8 mouse cellular contexts compared by ENCODE assay signal in the genomic region with DNA sequence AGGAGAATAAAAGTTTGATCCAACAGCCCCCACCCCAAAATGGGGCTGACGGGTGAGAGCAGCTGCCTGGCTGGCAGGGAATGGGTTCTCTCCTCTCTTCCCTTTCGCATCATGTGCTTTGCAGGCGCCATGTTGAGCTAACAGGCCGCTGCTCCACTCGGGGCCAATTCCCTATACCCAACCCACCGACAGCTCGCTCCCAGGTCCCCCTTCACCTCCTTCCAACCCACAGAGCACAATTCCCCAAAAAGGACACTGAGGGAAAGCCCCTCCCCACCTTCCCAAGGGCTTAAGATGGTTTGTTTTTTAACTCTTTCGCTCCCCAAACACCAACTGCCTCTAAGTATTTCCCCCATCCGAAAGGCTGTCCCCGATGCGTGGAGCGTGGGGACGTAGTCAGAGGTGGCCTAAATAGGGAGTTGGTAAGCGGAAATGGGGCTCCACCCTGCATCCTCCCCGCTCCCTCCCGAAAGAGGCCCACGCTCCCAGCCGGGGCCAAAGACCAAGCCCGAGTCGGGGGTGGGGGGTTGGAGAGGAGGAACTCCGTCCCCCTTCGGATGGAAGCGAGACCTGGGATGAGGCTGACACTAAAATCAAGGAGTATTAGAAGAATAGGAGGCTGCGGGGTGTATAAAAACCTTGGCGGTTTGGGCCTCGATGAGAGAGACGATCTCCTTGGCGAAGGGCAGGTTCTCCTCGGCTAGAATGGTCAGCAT. TPM values are rescaled to one million over a fixed set of nuclear protein-coding genes. Genes with fewer than 3 reads are reported as not detected.
DNase-seq lines count a peak whose midpoint lies in the region; ATAC-seq and TF ChIP-seq lines count a peak whose summit lies in the region.

No protein-coding gene starts in this region.

- H3K4me2 ChIP-seq in heart, embryonic 13.5 days: peak overlapping the region; percentile 73
- H3K4me2 ChIP-seq in liver, embryonic 12.5 days: peak overlapping the region; percentile 77
- peak overlapping the region; percentile 49 for H3K4me2 ChIP-seq in stomach, embryonic 14.5 days (replicated peaks; ENCODE audit: low read depth, low read length)

- no peak for TF ChIP-seq POLR2A in brain, embryonic 14.5 days (IDR thresholded peaks at IDR 0.05; ENCODE audit: borderline replicate concordance, extremely low read depth, insufficient read depth, insufficient read length, poor library complexity, severe bottlenecking)

- peaks cover 36% of the 10 kb centered on the region for H3K4me1 ChIP-seq in erythroblast, embryonic 14.5 days (ENCODE audit: control insufficient read depth)
- peaks cover 24% of the 10 kb centered on the region for H3K4me1 ChIP-seq in heart, embryonic 13.5 days
- peaks cover 30% of the 10 kb centered on the region for H3K4me1 ChIP-seq in liver, embryonic 12.5 days
- peaks cover 16% of the 10 kb centered on the region; the same call in 1 of the 2 replicates for H3K4me1 ChIP-seq in stomach, embryonic 14.5 days (ENCODE audit: control insufficient read depth, insufficient read depth, low read length)

- no peaks in the 10 kb centered on the region for H3K27me3 ChIP-seq in erythroblast, embryonic 14.5 days (ENCODE audit: control insufficient read depth)
- no peaks in the 10 kb centered on the region for H3K27me3 ChIP-seq in heart, embryonic 13.5 days (replicated peaks)
- no peaks in the 10 kb centered on the region for H3K27me3 ChIP-seq in liver, embryonic 12.5 days (replicated peaks)
- no peaks in the 10 kb centered on the region for H3K27me3 ChIP-seq in stomach, embryonic 14.5 days (ENCODE audit: control insufficient read depth, insufficient read depth, low read length)

- peak overlapping the region; percentile 96 for H3K27ac ChIP-seq in heart, embryonic 13.5 days (replicated peaks)
- peak overlapping the region; percentile 96 for H3K27ac ChIP-seq in liver, embryonic 12.5 days
- H3K27ac ChIP-seq in stomach, embryonic 14.5 days (ENCODE audit: low read length): peak overlapping the region; percentile 97

- DNase-seq in B cell, adult 2 months: peak; percentile 69 to 72
- peak; percentile 71 for DNase-seq in brain, embryonic 14.5 days (ENCODE audit: low read depth)
- peak; percentile 68 for DNase-seq in kidney, postnatal 10 days
- peak; percentile 45 to 55 for DNase-seq in natural killer cell, adult 2 months (ENCODE audit: low spot score in 2 of 2)

- peak overlapping the region; percentile 95 for H3K9ac ChIP-seq in heart, embryonic 13.5 days
- H3K9ac ChIP-seq in liver, embryonic 12.5 days: peak overlapping the region; percentile 93
- H3K9ac ChIP-seq in stomach, embryonic 14.5 days (replicated peaks; ENCODE audit: low read depth, low read length): peak overlapping the region; percentile 97

- no peaks in the 10 kb centered on the region for H3K9me3 ChIP-seq in erythroblast, embryonic 14.5 days (ENCODE audit: control insufficient read depth, low read length)
- H3K9me3 ChIP-seq in heart, embryonic 13.5 days: no peaks in the 10 kb centered on the region
- no peaks in the 10 kb centered on the region for H3K9me3 ChIP-seq in liver, embryonic 12.5 days (replicated peaks)
- no peaks in the 10 kb centered on the region for H3K9me3 ChIP-seq in stomach, embryonic 14.5 days (ENCODE audit: control insufficient read depth, low read depth, low read length)

- WGBS in heart, embryonic 13.5 days: under 1% methylated on average over 29 of the region's 29 CpGs
- under 1% methylated on average over 29 of the region's 29 CpGs for WGBS in liver, embryonic 12.5 days (ENCODE audit: insufficient replicate concordance)
- under 1% methylated on average over 29 of the region's 29 CpGs for WGBS in stomach, embryonic 14.5 days

- TF ChIP-seq CTCF in brain, embryonic 14.5 days (IDR thresholded peaks at IDR 0.05; ENCODE audit: borderline replicate concordance, extremely low read depth, insufficient read depth, insufficient read length): no peak

- peak overlapping the region; percentile 74 for H3K4me3 ChIP-seq in erythroblast, embryonic 14.5 days (replicated peaks)
- peak overlapping the region; percentile 97 for H3K4me3 ChIP-seq in heart, embryonic 13.5 days
- H3K4me3 ChIP-seq in liver, embryonic 12.5 days: peak overlapping the region; percentile 86
- peak overlapping the region; percentile 71 for H3K4me3 ChIP-seq in stomach, embryonic 14.5 days (ENCODE audit: low read depth, low read length)

- H3K36me3 ChIP-seq in erythroblast, embryonic 14.5 days (ENCODE audit: control insufficient read depth): peaks cover 43% of the 10 kb centered on the region
- H3K36me3 ChIP-seq in heart, embryonic 13.5 days: peaks cover 7% of the 10 kb centered on the region; the same call in 1 of the 2 replicates
- peaks cover 18% of the 10 kb centered on the region for H3K36me3 ChIP-seq in liver, embryonic 12.5 days
- peaks cover 6% of the 10 kb centered on the region; the same call in 1 of the 2 replicates for H3K36me3 ChIP-seq in stomach, embryonic 14.5 days (ENCODE audit: control insufficient read depth, insufficient read depth, low read length)

- no peak; the same call in 1 of the 2 replicates for ATAC-seq in heart, embryonic 13.5 days (ENCODE audit: extremely low read depth, insufficient number of reproducible peaks, low FRiP score, low TSS enrichment)
- peak; percentile 59 for ATAC-seq in liver, embryonic 12.5 days
- no peak; the same call in 1 of the 2 replicates for ATAC-seq in stomach, embryonic 14.5 days (ENCODE audit: insufficient number of reproducible peaks, insufficient read depth, low FRiP score, low read depth)

RNA-seq across cellular contexts. Expression of gene Pcf11, which starts 0.8 kb away (rescaled TPM):
- polyA plus RNA-seq in brain, embryonic 14.5 days (2012; rRNA removed): 28.1 TPM in 2 replicates
- 5.5 and 6.1 TPM in 2 replicates for polyA plus RNA-seq in erythroblast, embryonic 14.5 days (2012)
- polyA plus RNA-seq in heart, embryonic 13.5 days (2015; fragmentation: Nextera tagmentation; extraction: Ambion mirVana): 12.6 and 13.1 TPM in 2 replicates
- 17.2 and 17.7 TPM in 2 replicates for polyA plus RNA-seq in liver, embryonic 12.5 days (2016; fragmentation: Nextera tagmentation; extraction: Ambion mirVana)
- 23.7 and 26.7 TPM in 2 replicates for polyA plus RNA-seq in stomach, embryonic 14.5 days (2014; fragmentation: Nextera tagmentation; extraction: Ambion mirVana)

RNA-seq across cellular contexts. Expression of gene Ankrd42, which starts 32.0 kb away (rescaled TPM):
- 7.7 and 12.0 TPM in 2 replicates for polyA plus RNA-seq in brain, embryonic 14.5 days (2012; rRNA removed)
- polyA plus RNA-seq in erythroblast, embryonic 14.5 days (2012): 0.02 and 0.03 TPM in 2 replicates
- polyA plus RNA-seq in heart, embryonic 13.5 days (2015; fragmentation: Nextera tagmentation; extraction: Ambion mirVana): 3.8 and 4.1 TPM in 2 replicates
- 0.77 and 1.1 TPM in 2 replicates for polyA plus RNA-seq in liver, embryonic 12.5 days (2016; fragmentation: Nextera tagmentation; extraction: Ambion mirVana)
- polyA plus RNA-seq in stomach, embryonic 14.5 days (2014; fragmentation: Nextera tagmentation; extraction: Ambion mirVana): 6.0 and 7.6 TPM in 2 replicates
